Mouse (Mus musculus): ENCODE measurements around the gene Strbp. TPM values are rescaled to one million over a fixed set of nuclear protein-coding genes. Genes with fewer than 3 reads are reported as not detected.

Gene Strbp
- polyA plus RNA-seq, 1 experiment from 2014 or later = 102 TPM

- WGBS = 92% methylated on average over 1 of the region's 1 CpGs
- H3K9me3 ChIP-seq = no peaks in the 10 kb centered on the region
- ATAC-seq (ENCODE audit: low FRiP score, low read depth) = no peak
- no peaks in the 10 kb centered on the region for H3K27me3 ChIP-seq
- H3K36me3 ChIP-seq = no peaks in the 10 kb centered on the region
- H3K27ac ChIP-seq (replicated peaks) = no peak overlapping the region
- H3K4me3 ChIP-seq = no peak overlapping the region
- H3K4me1 ChIP-seq (replicated peaks) = no peaks in the 10 kb centered on the region
- H3K9ac ChIP-seq = no peak overlapping the region
- no peak overlapping the region for H3K4me2 ChIP-seq
Measured at GRCm38 (mm10) chr2:37687031-37687430, 16.6 kb downstream of the Strbp start.

GRCm38 (mm10) chr2:37684864-37685263 is 18.8 kb downstream of the Strbp start:
- Histone ChIP-seq H3K9ac (no peak overlapping the region), H3K27me3 (no peaks in the 10 kb centered on the region), H3K4me2 (no peak overlapping the region), H3K27ac (replicated peaks) (no peak overlapping the region), H3K4me1 (replicated peaks) (no peaks in the 10 kb centered on the region), H3K9me3 (no peaks in the 10 kb centered on the region), H3K36me3 (no peaks in the 10 kb centered on the region), H3K4me3 (no peak overlapping the region)
- no peak for ATAC-seq (ENCODE audit: low FRiP score, low read depth)
- 71% methylated on average over 1 of the region's 1 CpGs for WGBS

- Histone ChIP-seq H3K36me3 (no peaks in the 10 kb centered on the region), H3K27ac (replicated peaks) (no peak overlapping the region), H3K4me1 (replicated peaks) (no peaks in the 10 kb centered on the region), H3K9ac (no peak overlapping the region), H3K4me2 (no peak overlapping the region), H3K4me3 (no peak overlapping the region), H3K27me3 (no peaks in the 10 kb centered on the region), H3K9me3 (no peaks in the 10 kb centered on the region)
- 98% methylated on average over 7 of the region's 7 CpGs for WGBS
- no peak for ATAC-seq (ENCODE audit: low FRiP score, low read depth)
Measured at GRCm38 (mm10) chr2:37682197-37682811, 21.4 kb downstream of the Strbp start.

- H3K4me2 ChIP-seq = no peak overlapping the region
- no peak for ATAC-seq (ENCODE audit: low FRiP score, low read depth)
- no peak overlapping the region for H3K27ac ChIP-seq (replicated peaks)
- H3K4me1 ChIP-seq (replicated peaks) = no peaks in the 10 kb centered on the region
- H3K9ac ChIP-seq = no peak overlapping the region
- H3K9me3 ChIP-seq = no peaks in the 10 kb centered on the region
- H3K4me3 ChIP-seq = no peak overlapping the region
- H3K27me3 ChIP-seq = no peaks in the 10 kb centered on the region
- WGBS = 76% methylated on average over 1 of the region's 1 CpGs
- no peaks in the 10 kb centered on the region for H3K36me3 ChIP-seq
Measured at GRCm38 (mm10) chr2:37651086-37651485, 52.6 kb downstream of the Strbp start.

GRCm38 (mm10) chr2:37649590-37649989 is 54.1 kb downstream of the Strbp start:
- Histone ChIP-seq H3K4me1 (replicated peaks) (no peaks in the 10 kb centered on the region), H3K36me3 (no peaks in the 10 kb centered on the region)

GRCm38 (mm10) chr2:37648966-37649365 is 54.7 kb downstream of the Strbp start:
- Histone ChIP-seq H3K9me3 (no peaks in the 10 kb centered on the region), H3K4me3 (no peak overlapping the region), H3K27ac (replicated peaks) (no peak overlapping the region), H3K36me3 (no peaks in the 10 kb centered on the region), H3K4me1 (replicated peaks) (no peaks in the 10 kb centered on the region), H3K27me3 (no peaks in the 10 kb centered on the region), H3K4me2 (no peak overlapping the region), H3K9ac (no peak overlapping the region)
- ATAC-seq (ENCODE audit: low FRiP score, low read depth) = no peak
- 98% methylated on average over 1 of the region's 1 CpGs for WGBS

More at GRCm38 (mm10) chr2:37649590-37649989, 54.1 kb downstream of the Strbp start:
- H3K9ac ChIP-seq = no peak overlapping the region
- 86% methylated on average over 2 of the region's 2 CpGs for WGBS
- no peaks in the 10 kb centered on the region for H3K27me3 ChIP-seq
- H3K27ac ChIP-seq (replicated peaks) = no peak overlapping the region
- H3K4me3 ChIP-seq = no peak overlapping the region
- ATAC-seq (ENCODE audit: low FRiP score, low read depth) = no peak
- H3K9me3 ChIP-seq = no peaks in the 10 kb centered on the region
- no peak overlapping the region for H3K4me2 ChIP-seq

GRCm38 (mm10) chr2:37623343-37623742 is 80.3 kb downstream of the Strbp start:
- Histone ChIP-seq H3K4me3 (no peak overlapping the region), H3K4me2 (no peak overlapping the region), H3K36me3 (peaks cover 12% of the 10 kb centered on the region), H3K4me1 (replicated peaks) (no peaks in the 10 kb centered on the region), H3K27me3 (no peaks in the 10 kb centered on the region), H3K9ac (no peak overlapping the region), H3K27ac (replicated peaks) (no peak overlapping the region), H3K9me3 (no peaks in the 10 kb centered on the region)
- no peak for ATAC-seq (ENCODE audit: low FRiP score, low read depth)
- WGBS = 88% methylated on average over 2 of the region's 2 CpGs

GRCm38 (mm10) chr2:37587919-37588318 is 115.7 kb downstream of the Strbp start:
- Histone ChIP-seq H3K27ac (replicated peaks) (no peak overlapping the region), H3K4me3 (no peak overlapping the region), H3K9ac (no peak overlapping the region), H3K36me3 (peaks cover 19% of the 10 kb centered on the region), H3K4me1 (replicated peaks) (no peaks in the 10 kb centered on the region), H3K9me3 (no peaks in the 10 kb centered on the region), H3K4me2 (no peak overlapping the region), H3K27me3 (no peaks in the 10 kb centered on the region)
- ATAC-seq (ENCODE audit: low FRiP score, low read depth) = no peak

GRCm38 (mm10) chr2:37578185-37578584 is 125.5 kb downstream of the Strbp start:
- H3K4me3 ChIP-seq = no peak overlapping the region
- H3K27me3 ChIP-seq = no peaks in the 10 kb centered on the region
- WGBS = 89% methylated on average over 2 of the region's 2 CpGs
- peaks cover 7% of the 10 kb centered on the region; the same call in 1 of the 2 replicates for H3K36me3 ChIP-seq
- no peak for ATAC-seq (ENCODE audit: low FRiP score, low read depth)
- H3K9me3 ChIP-seq = no peaks in the 10 kb centered on the region
- no peaks in the 10 kb centered on the region for H3K4me1 ChIP-seq (replicated peaks)
- H3K9ac ChIP-seq = no peak overlapping the region
- no peak overlapping the region for H3K4me2 ChIP-seq
- no peak overlapping the region for H3K27ac ChIP-seq (replicated peaks)

GRCm38 (mm10) chr2:37576661-37577060 is 127.0 kb downstream of the Strbp start:
- Histone ChIP-seq H3K27ac (replicated peaks) (no peak overlapping the region), H3K27me3 (no peaks in the 10 kb centered on the region), H3K4me3 (no peak overlapping the region), H3K9ac (no peak overlapping the region), H3K4me2 (no peak overlapping the region), H3K9me3 (no peaks in the 10 kb centered on the region), H3K4me1 (replicated peaks) (no peaks in the 10 kb centered on the region), H3K36me3 (peaks cover 7% of the 10 kb centered on the region; the same call in 1 of the 2 replicates)
- no peak for ATAC-seq (ENCODE audit: low FRiP score, low read depth)
- 88% methylated on average over 1 of the region's 1 CpGs for WGBS

GRCm38 (mm10) chr2:37572141-37572540 is 131.5 kb downstream of the Strbp start:
- ATAC-seq (ENCODE audit: low FRiP score, low read depth) = no peak
- H3K4me1 ChIP-seq (replicated peaks) = no peaks in the 10 kb centered on the region
- WGBS = 86% methylated on average over 2 of the region's 2 CpGs

GRCm38 (mm10) chr2:37570703-37571102 is 133.0 kb downstream of the Strbp start:
- Histone ChIP-seq H3K27ac (replicated peaks) (no peak overlapping the region), H3K4me3 (no peak overlapping the region), H3K27me3 (no peaks in the 10 kb centered on the region), H3K4me1 (replicated peaks) (no peaks in the 10 kb centered on the region), H3K9ac (no peak overlapping the region), H3K4me2 (no peak overlapping the region), H3K36me3 (peaks cover 23% of the 10 kb centered on the region), H3K9me3 (no peaks in the 10 kb centered on the region)
- 83% methylated on average over 2 of the region's 2 CpGs for WGBS
- ATAC-seq (ENCODE audit: low FRiP score, low read depth) = no peak

More at GRCm38 (mm10) chr2:37572141-37572540, 131.5 kb downstream of the Strbp start:
- H3K4me3 ChIP-seq = no peak overlapping the region
- H3K4me2 ChIP-seq = no peak overlapping the region
- H3K9ac ChIP-seq = no peak overlapping the region
- peaks cover 10% of the 10 kb centered on the region for H3K36me3 ChIP-seq
- no peak overlapping the region for H3K27ac ChIP-seq (replicated peaks)
- H3K27me3 ChIP-seq = no peaks in the 10 kb centered on the region
- H3K9me3 ChIP-seq = no peaks in the 10 kb centered on the region

GRCm38 (mm10) chr2:37569888-37570287 is 133.8 kb downstream of the Strbp start:
- Histone ChIP-seq H3K4me2 (no peak overlapping the region), H3K27me3 (no peaks in the 10 kb centered on the region), H3K4me3 (no peak overlapping the region), H3K9ac (no peak overlapping the region), H3K27ac (replicated peaks) (no peak overlapping the region), H3K36me3 (peaks cover 29% of the 10 kb centered on the region), H3K9me3 (no peaks in the 10 kb centered on the region), H3K4me1 (replicated peaks) (no peaks in the 10 kb centered on the region)
- 68% methylated on average over 5 of the region's 5 CpGs for WGBS
- no peak for ATAC-seq (ENCODE audit: low FRiP score, low read depth)

All from hindbrain, embryonic 15.5 days (tissue).